Mouse (Mus musculus): ENCODE measurements around the gene Nav2. TPM values are rescaled to one million over a fixed set of nuclear protein-coding genes. Genes with fewer than 3 reads are reported as not detected.

Gene Nav2
- polyA plus RNA-seq, 1 experiment: 0.01 TPM

DNA sequence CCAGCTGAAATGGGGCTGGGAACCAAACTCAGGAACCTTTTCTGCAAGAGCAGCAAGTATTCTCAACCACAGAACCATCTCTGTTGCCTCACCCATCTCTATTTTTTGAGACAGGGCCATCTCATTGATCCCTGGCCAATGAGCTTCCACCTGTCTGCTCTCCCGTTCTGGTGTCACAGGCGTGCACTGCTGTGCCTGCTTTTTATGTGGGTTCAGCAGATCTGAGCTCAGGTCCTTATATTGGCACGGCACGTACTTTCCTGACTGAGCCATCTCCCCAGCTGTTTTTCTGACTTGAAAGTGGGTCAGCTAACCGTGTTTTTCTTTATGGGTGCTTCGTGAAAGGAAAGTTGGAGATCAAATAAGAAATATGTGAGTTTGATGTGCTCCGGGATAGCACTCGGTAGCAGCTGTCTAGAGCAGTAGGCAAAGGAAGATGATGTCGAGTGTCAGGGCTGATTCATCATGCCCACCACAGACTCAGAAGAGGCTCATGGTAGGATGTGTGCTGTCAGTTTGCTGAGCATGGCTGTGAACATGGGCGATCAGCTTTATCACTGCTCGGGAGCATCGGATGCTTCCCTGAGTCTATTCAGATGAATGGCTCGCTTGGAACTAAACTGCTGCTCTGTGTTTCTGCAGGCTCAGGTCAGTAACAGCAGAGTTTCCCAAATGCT, 456.1 kb downstream of the Nav2 start:
- TF ChIP-seq GATA1 (IDR thresholded peaks at IDR 0.05; ENCODE audit: low read length): no peak

GRCm38 (mm10) chr7:49368590-49368989, 460.1 kb downstream of the Nav2 start:
- no peak for TF ChIP-seq GATA1 (IDR thresholded peaks at IDR 0.05; ENCODE audit: low read length)

DNA sequence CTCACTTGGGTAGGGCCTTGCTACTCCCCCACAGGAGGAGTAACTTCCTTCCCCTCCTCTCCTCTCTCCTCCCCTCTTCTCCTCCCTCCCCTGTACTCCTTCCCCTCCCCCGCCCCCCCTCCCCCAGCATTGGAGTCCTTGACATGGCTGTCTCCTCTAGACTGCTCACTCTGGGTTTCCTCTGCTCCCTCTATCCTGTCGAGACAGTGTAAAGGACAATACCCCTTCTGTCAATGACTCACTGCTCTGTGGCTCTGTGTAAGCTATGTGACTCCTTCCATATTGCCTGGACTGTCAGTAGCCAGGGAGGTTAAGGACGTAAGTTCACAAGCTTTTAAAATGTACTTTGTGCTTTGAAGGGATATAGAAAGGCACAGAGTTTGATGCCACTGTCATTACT, 460.5 kb downstream of the Nav2 start:
- TF ChIP-seq GATA1 (IDR thresholded peaks at IDR 0.05; ENCODE audit: low read length): no peak

- TF ChIP-seq GATA1 (IDR thresholded peaks at IDR 0.05; ENCODE audit: low read length): no peak
Measured at GRCm38 (mm10) chr7:49369809-49370473, 461.4 kb downstream of the Nav2 start.

DNA sequence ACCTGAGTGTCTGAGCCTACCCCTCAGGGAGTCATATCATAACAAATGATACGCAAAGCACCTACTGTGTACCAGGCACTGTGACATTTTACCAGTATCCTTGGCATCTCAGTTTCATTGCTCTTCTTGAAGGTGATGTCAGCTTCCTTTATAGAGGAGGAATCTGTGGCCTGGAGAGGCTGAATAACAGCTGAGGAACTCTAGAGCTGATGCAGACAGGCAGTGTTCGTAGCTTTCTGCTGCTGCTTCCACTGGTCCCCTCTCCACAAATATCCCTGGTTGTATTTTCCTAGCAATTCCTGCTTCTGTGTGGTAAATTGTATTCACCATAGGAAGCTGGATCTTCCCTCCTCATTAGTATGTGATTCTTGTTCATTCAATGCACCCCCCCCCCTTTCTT, 462.8 kb downstream of the Nav2 start:
- no peak for TF ChIP-seq GATA1 (IDR thresholded peaks at IDR 0.05; ENCODE audit: low read length)

DNA sequence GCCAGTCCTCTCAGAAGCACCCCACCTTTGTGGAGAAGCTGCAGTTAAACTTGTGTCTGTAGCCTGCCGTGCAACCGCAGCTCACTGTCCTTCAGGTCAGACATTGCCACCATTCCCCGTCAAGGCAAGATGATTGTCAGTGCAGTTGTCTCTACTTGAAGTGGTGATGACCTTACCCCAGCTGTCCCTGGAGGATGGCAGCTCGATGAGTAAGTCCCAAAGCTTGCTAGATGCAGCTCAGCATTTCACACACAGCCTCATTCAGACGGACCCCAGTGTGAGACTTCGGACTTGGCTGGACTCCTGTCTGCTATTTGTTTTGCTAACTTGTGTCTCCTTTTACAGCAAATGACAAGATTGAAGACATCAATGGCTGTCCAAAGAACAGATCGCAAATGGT, 463.5 kb downstream of the Nav2 start:
- TF ChIP-seq GATA1 (IDR thresholded peaks at IDR 0.05; ENCODE audit: low read length): no peak

DNA sequence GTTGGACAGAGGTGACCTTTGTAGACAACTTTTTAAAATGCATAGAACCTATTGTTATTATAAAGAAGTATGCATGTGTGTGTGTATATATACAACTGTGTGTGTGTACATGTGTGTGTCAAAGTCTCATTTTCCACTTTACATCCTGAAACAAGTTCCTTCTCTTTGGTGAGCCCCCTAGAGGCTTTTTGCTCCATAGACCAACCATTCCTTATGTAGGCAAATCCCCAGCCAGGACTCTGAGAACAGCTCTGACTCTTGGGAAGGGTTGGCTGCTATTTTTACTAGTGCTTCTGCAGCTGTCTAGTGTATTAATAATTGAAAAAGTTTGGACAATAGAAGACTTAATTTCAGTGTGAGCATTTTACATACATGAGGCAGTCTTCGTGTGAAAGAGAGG, 464.7 kb downstream of the Nav2 start:
- no peak for TF ChIP-seq GATA1 (IDR thresholded peaks at IDR 0.05; ENCODE audit: low read length)

DNA sequence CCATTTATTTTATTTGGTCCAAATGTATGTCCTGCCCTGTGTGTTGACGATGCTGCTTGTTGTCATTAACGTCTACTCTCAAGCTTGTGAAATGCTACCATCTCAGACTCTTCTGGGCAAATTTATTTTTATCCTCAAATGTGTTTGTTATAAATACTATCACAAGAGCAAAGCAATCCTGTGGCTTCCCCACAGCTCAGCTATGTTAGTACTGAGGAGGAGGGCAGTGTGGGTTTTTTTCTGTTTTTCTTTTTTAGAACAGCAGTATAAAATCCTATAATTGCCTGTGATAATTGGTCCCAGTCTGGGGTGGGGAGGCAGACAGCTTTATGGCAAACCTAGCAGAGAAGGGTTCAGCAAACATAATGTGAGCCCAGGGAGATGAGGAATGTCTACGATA, 465.1 kb downstream of the Nav2 start:
- no peak for TF ChIP-seq GATA1 (IDR thresholded peaks at IDR 0.05; ENCODE audit: low read length)

- no peak for TF ChIP-seq GATA1 (IDR thresholded peaks at IDR 0.05; ENCODE audit: low read length)
Measured at GRCm38 (mm10) chr7:49375499-49375974, 467.0 kb downstream of the Nav2 start.

DNA sequence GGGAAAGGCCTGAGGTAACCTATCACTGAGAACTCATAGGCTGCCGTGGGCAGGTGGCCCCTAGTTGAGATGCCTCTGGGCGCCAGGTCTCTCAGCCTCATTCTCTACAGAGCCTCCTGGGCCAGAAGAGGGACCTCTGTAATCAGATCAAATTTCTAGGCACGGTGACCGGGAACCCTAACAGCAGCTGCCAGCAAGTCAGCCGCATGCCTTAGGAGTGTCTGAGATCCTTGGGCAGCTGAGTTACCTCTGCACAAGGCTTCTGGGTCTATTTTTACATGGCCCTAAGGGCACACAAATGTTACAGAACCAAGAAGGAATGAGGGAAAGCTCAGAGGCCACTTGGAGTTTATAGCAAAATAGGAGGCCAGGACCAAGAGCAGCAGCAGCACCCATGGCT, 470.1 kb downstream of the Nav2 start:
- no peak for TF ChIP-seq GATA1 (IDR thresholded peaks at IDR 0.05; ENCODE audit: low read length)

DNA sequence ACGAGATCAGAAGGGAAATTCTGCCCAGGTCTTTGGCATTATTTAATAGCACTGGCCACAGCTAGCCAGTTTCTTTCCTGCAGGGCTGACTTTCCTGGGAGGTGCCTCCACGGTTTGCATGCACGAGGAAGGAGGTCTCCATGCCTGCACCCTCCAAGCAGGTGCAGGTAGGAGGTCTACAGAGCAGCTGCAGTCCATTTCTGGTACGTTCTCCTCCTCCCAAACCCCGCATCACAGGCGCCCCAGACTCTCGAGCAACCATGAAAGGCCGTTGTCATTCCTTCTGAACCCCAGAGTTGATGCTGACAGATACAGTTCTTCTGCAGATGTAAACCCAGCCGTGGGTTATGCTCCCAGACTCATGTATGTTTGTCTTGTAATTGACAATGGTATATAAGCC, 472.4 kb downstream of the Nav2 start:
- TF ChIP-seq GATA1 (IDR thresholded peaks at IDR 0.05; ENCODE audit: low read length): no peak

GRCm38 (mm10) chr7:49382884-49383283, 474.4 kb downstream of the Nav2 start:
- no peak for TF ChIP-seq GATA1 (IDR thresholded peaks at IDR 0.05; ENCODE audit: low read length)

DNA sequence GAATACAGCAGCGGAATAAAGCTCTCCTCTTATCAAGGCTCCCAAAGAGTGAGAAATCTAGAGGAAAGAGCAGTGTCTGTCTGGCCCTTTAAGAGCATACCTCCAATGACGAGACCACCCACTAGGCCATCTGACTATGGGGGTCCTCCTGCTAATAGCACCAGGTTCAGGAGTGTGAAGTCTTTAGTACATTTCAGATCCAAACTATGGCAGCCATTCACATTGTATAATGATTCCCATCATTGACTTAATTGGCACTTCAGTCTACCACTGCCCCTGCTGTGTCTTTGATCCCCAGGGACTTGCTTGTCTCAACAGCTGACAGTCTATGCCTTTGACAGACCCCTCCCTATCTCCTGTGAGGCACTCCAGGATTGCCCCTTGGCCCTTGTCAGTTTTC, 479.6 kb downstream of the Nav2 start:
- TF ChIP-seq GATA1 (IDR thresholded peaks at IDR 0.05; ENCODE audit: low read length): no peak

DNA sequence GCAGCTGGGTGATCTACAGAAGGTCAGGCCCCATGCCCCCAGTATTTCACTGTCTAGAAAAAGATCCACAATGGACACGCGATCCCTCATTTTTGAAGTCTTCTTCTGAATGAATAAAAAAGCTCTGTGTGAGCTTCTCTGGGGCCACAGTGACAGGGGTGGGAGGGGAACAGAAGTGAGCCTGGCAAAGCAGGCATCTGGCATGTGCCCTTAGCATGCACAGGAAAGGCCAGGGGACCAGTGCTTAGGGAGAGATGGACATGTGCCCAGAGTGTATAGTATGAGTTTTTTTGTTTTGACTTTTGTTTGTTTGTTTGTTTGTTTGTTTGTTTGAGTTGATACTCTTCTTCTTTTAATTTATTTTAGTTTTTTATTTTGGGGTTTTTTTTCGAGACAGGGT, 481.8 kb downstream of the Nav2 start:
- no peak for TF ChIP-seq GATA1 (IDR thresholded peaks at IDR 0.05; ENCODE audit: low read length)

GRCm38 (mm10) chr7:49390829-49391228, 482.3 kb downstream of the Nav2 start:
- TF ChIP-seq GATA1 (IDR thresholded peaks at IDR 0.05; ENCODE audit: low read length): no peak

- no peak for TF ChIP-seq GATA1 (IDR thresholded peaks at IDR 0.05; ENCODE audit: low read length)
Measured at GRCm38 (mm10) chr7:49392180-49392579, 483.7 kb downstream of the Nav2 start.

- no peak for TF ChIP-seq GATA1 (IDR thresholded peaks at IDR 0.05; ENCODE audit: low read length)
Measured at GRCm38 (mm10) chr7:49392834-49393233, 484.3 kb downstream of the Nav2 start.

Data from G1E-ER4 (cell line).